Mouse (Mus musculus): Measurements from ENCODE around the gene Elk4.

GRCm38 (mm10) chr1:131980471-131980870 lies 26.9 kb upstream of the Elk4 start:
- no peak for TF ChIP-seq CTCF (IDR thresholded peaks at IDR 0.05; ENCODE audit: low read depth, low read length)
- TF ChIP-seq POLR2A (IDR thresholded peaks at IDR 0.05; ENCODE audit: extremely low read depth, insufficient read depth, low read length): no peak
